Mouse (Mus musculus) intestine, embryonic 15.5 days (tissue): ENCODE measurements around the gene Pdcl. TPM values are rescaled to one million over a fixed set of nuclear protein-coding genes. Genes with fewer than 3 reads are reported as not detected.

Experiments used
- ATAC-seq: fragments of 200-750 bp; cut with Nextera tagmentation; 2 replicates; pipeline ENCODE4 v1.8.0; 2017; ENCODE audit warnings: moderate TSS enrichment, moderate library complexity
- H3K27ac ChIP-seq: fragments of 300-500 bp; sonication (generic); 2 replicates; pipeline ENCODE4 v1.5.1; 2015; ENCODE audit warnings: mild to moderate bottlenecking, inconsistent platforms
- H3K27me3 ChIP-seq: fragments of 300-500 bp; sonication (generic); replicated peaks from 2 replicates; pipeline ENCODE4 v1.6.1; 2015; ENCODE audit warnings: inconsistent platforms
- H3K36me3 ChIP-seq: fragments of 300-500 bp; sonication (generic); 2 replicates; pipeline ENCODE4 v1.6.1; 2015; ENCODE audit warnings: inconsistent platforms
- H3K4me1 ChIP-seq: fragments of 300-500 bp; sonication (generic); replicated peaks from 2 replicates; pipeline ENCODE4 v1.6.1; 2015; ENCODE audit warnings: inconsistent platforms
- H3K4me2 ChIP-seq: fragments of 300-500 bp; sonication (generic); replicated peaks from 2 replicates; pipeline ENCODE4 v1.6.1; 2015; ENCODE audit warnings: mild to moderate bottlenecking, inconsistent platforms
- H3K4me3 ChIP-seq: fragments of 300-500 bp; sonication (generic); replicated peaks from 2 replicates; pipeline ENCODE4 v1.5.1; 2015; ENCODE audit warnings: inconsistent platforms
- H3K9ac ChIP-seq: fragments of 300-500 bp; sonication (generic); 2 replicates; pipeline ENCODE4 v1.6.1; 2015; ENCODE audit warnings: inconsistent platforms
- H3K9me3 ChIP-seq: fragments of 300-500 bp; sonication (generic); 2 replicates; pipeline ENCODE4 v1.6.1; 2016; ENCODE audit warnings: inconsistent platforms
- WGBS: fragments of 180-500 bp; shearing (Covaris S2); methylation state at CpG from one replicate; pipeline ENCODE4 v1.1.7; 2015; 5-methylcytosine and 5-hydroxymethylcytosine counted together
- polyA plus RNA-seq: library from polyadenylated mRNA; unstranded; fragments of >200 nt; fragmentation: Nextera tagmentation; extraction: Ambion mirVana; gene quantifications from 2 replicates; pipeline ENCODE4 v1.2.1, GENCODE M21; 2015

The Pdcl gene
- polyA plus RNA-seq: 31.8 and 36.8 TPM in 2 replicates

DNA sequence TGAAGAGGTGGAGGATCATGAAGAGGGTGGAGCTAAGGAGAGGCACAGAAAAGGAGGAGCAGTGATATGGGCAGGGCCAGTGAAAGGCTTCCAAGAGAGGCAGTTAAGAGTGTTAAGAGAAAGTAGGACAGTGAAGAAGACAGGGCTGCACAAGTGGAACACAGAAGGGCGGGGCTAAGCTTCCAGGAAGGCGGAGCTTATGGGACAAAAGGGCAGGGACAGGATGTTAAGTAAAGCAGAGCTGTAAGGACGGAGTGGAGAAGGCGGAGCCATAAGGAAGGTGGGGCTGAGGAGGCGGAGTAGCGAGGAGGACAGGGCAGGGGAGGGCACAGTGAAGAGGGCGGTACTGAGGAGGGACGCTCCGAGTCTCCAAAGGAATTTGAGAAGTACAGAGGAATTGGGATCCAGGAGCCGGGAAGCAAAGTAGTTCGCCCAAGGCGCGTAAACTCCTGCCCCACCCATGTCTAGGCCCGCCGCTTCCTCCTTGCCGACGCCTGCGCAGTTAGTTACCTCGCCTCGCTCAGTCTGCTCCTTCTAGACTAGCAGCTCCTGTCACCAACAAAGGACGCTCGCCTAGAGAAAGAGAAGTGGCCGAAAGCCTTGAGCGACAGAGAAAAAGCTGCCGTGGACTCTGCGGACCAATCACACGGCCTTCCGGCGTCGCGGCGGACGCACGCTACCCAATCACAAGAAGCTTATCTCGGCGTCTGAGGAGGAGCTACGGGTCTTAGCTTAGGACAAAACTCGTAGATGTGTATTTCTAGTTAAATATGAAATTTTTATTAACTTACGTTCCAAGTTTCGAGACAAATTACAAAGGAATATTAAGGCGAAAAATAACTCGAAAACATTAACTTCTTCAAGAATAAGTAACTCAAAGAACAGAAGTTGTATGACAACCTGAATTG lies at the start of gene Pdcl:
Pdcl (minus strand) TSS at position 700 of the 908 bp plus-strand sequence.
- Histone ChIP-seq H3K9me3 (no peaks in the 10 kb centered on the region), H3K27ac (peak within 1 kb of the TSS; percentile 99), H3K4me2 (peak within 1 kb of the TSS; percentile 74), H3K4me3 (peak within 1 kb of the TSS; percentile 66), H3K36me3 (peaks cover 17% of the 10 kb centered on the region), H3K9ac (peak within 1 kb of the TSS; percentile 67), H3K4me1 (0 out of 2 replicates have a peak, but pooled peaks cover 2% of the 10 kb centered on the region), H3K27me3 (no peaks in the 10 kb centered on the region)
- ATAC-seq: peak; percentile 100
- WGBS: under 1% methylated on average over 42 of the region's 42 CpGs

DNA sequence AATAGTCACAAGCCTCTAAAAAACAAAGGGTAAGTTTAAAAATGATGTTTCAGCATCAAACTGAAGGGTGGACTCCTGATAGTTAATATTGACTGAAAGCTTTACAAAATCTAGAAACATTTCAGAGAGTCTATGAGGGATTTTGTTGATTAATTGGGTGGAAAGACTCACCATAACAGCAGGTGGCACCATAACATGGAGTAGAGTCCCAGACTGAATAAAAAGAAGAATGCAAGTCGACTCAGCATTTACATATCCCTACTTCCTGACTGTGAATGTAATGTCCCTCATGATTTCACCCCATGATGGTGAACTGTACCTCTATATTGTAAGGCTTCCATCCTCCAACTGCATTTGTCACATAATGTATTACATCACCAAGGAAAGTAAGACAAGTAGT lies 36.4 kb upstream of the Pdcl start:
- 65% methylated on average over 1 of the region's 1 CpGs for WGBS
- H3K27ac ChIP-seq: no peak overlapping the region
- H3K4me3 ChIP-seq: no peak overlapping the region
- H3K36me3 ChIP-seq: peaks cover 10% of the 10 kb centered on the region
- no peaks in the 10 kb centered on the region for H3K4me1 ChIP-seq
- no peak overlapping the region for H3K9ac ChIP-seq
- no peak overlapping the region for H3K4me2 ChIP-seq
- no peak for ATAC-seq
- no peaks in the 10 kb centered on the region for H3K27me3 ChIP-seq
- no peaks in the 10 kb centered on the region for H3K9me3 ChIP-seq

DNA sequence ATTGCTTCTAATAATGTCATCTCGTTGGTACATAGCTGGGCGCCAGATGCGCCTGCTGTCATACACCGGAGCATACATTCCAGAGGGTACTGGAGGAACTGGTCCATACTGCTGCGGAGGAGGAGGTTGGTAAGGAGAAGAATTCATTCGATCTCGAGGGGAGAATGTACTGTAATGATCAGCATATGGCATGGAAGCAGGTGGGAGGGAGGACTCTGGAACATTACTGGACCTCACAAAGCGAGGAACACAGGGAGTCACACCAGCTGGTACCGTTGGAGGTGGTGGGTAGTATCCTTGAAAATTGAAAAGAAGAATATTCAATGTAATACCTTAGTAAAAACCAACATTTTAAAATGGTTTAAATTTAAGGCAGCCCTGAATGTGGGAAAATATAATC lies 23.8 kb upstream of the Pdcl start:
- Histone ChIP-seq H3K36me3 (peaks cover 9% of the 10 kb centered on the region; the same call in 1 of the 2 replicates), H3K9ac (no peak overlapping the region), H3K27me3 (no peaks in the 10 kb centered on the region), H3K9me3 (no peaks in the 10 kb centered on the region), H3K4me3 (no peak overlapping the region), H3K4me2 (no peak overlapping the region), H3K27ac (no peak overlapping the region), H3K4me1 (no peaks in the 10 kb centered on the region)
- ATAC-seq: no peak
- WGBS: 94% methylated on average over 9 of the region's 9 CpGs

DNA sequence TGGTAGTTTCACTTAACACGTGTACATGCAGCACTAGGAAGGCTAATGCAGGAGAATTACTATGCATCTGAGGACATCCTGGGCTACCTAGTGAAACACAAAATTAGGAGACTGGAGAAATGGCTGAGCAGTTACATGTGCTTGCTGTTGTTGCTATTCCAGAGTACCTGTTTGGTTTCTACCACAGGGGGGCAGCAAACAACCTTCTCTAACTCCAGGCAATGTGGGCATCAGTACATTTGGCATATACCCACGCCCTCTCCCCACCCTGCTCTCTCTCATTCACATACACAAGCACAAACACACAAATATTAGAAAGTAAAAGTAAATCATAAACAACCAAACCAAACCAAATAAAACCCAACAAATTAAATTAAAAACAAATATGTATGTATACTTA lies 21.1 kb upstream of the Pdcl start:
- H3K36me3 ChIP-seq: peaks cover 11% of the 10 kb centered on the region; the same call in 1 of the 2 replicates
- 57% methylated on average over 2 of the region's 2 CpGs for WGBS
- H3K27me3 ChIP-seq: no peaks in the 10 kb centered on the region
- ATAC-seq: peak; percentile 23; the same call in 1 of the 2 replicates
- no peak overlapping the region for H3K4me2 ChIP-seq
- no peaks in the 10 kb centered on the region for H3K4me1 ChIP-seq
- H3K9ac ChIP-seq: no peak overlapping the region
- H3K27ac ChIP-seq: no peak overlapping the region
- H3K9me3 ChIP-seq: no peaks in the 10 kb centered on the region
- H3K4me3 ChIP-seq: no peak overlapping the region

DNA sequence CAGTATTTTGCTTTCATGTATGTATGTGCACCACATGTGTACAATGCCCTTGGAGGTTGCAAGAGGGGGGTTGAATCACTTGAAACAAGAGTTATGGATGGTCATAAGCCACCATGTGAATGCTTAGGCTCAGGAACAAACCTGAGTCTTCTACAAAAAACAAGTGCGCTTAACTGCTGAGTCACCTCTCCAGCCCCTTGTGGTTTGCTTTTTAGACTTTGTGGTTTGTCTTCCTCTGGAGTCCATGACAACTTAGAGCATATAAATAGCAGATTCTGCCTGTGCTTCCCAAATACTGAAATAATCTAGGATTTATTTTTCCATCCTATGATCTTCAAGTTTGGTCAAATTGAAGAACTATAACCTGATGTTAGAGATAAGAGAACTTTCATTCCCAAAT lies 16.9 kb upstream of the Pdcl start:
- 95% methylated on average over 1 of the region's 1 CpGs for WGBS
- Histone ChIP-seq H3K36me3 (peaks cover 4% of the 10 kb centered on the region; the same call in 1 of the 2 replicates), H3K4me2 (no peak overlapping the region), H3K9me3 (no peaks in the 10 kb centered on the region), H3K9ac (no peak overlapping the region), H3K27ac (no peak overlapping the region), H3K4me3 (no peak overlapping the region), H3K4me1 (no peaks in the 10 kb centered on the region), H3K27me3 (no peaks in the 10 kb centered on the region)
- no peak for ATAC-seq

DNA sequence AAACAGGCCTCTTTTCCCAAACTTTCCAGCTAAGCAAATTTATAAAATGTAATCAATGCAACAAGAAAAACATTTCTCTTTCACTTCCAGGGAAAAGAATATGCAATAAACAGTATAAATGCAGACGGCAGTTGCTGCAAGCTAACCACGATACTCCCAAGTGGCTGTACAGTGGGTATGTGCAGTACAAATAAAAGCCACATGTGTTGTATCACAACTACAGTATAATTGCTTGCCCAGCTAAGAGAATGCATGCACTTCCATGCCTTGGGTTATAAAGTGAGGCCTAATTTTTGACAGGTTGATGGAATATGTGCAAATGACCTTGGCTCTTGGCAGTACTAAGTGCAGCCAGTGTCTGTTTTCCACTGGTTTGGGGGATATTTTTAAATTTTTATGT lies 11.5 kb upstream of the Pdcl start:
- H3K4me3 ChIP-seq: no peak overlapping the region
- WGBS: 94% methylated on average over 2 of the region's 2 CpGs
- H3K9me3 ChIP-seq: no peaks in the 10 kb centered on the region
- H3K4me1 ChIP-seq: no peaks in the 10 kb centered on the region
- no peak overlapping the region for H3K27ac ChIP-seq
- no peak for ATAC-seq
- H3K36me3 ChIP-seq: no peaks in the 10 kb centered on the region
- H3K9ac ChIP-seq: no peak overlapping the region
- H3K4me2 ChIP-seq: no peak overlapping the region
- no peaks in the 10 kb centered on the region for H3K27me3 ChIP-seq

DNA sequence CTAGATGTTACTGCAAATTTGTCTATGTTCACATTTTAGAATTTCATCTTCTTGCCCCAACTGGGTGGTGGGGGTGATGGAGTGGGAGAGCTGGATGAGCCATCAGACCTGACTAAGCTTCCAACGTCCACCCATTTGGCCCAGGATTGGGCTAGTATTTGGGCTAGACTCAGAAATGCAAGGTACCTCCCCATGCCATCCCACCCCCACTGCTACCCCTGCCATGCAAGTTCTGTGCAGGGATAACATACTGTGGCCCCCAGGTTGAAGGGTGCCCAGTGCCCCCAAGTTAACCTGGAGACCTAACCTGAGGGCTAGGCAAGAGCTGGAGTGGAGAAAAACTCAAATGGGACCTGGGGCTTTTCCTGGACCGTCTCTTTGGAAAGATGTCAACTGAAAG lies 776 bp upstream of the Pdcl start:
- ATAC-seq: no peak
- no peaks in the 10 kb centered on the region for H3K27me3 ChIP-seq
- WGBS: 79% methylated on average over 2 of the region's 2 CpGs

DNA sequence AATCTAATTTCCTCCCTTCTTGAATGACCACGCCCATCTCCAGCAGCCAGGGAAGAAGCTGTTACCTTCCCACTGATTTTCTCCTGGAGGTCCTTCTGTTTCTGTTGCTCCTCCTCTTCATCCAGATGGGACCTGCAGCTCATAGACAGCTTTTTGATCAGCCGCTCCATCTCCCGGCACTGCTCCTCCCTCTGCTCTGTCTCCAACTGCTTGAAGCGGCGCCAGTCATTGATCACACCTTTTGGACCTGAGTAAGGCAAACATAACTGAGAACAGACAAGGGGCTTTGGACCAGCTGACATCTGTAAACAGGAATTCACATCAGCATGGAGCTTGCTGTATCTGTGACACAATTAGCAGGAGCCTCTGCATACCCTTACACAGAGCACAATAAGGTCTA lies 3.6 kb downstream of the Pdcl start:
- no peak overlapping the region for H3K4me3 ChIP-seq
- H3K4me2 ChIP-seq: no peak overlapping the region
- no peak overlapping the region for H3K27ac ChIP-seq
- peaks cover 35% of the 10 kb centered on the region for H3K36me3 ChIP-seq
- H3K9ac ChIP-seq: no peak overlapping the region
- H3K27me3 ChIP-seq: no peaks in the 10 kb centered on the region
- H3K9me3 ChIP-seq: no peaks in the 10 kb centered on the region
- 91% methylated on average over 5 of the region's 5 CpGs for WGBS
- 0 out of 2 replicates have a peak, but pooled peaks cover 2% of the 10 kb centered on the region for H3K4me1 ChIP-seq
- no peak for ATAC-seq

More for the DNA sequence above, 776 bp upstream of the Pdcl start:
- Histone ChIP-seq H3K4me3 (no peak overlapping the region), H3K9ac (no peak overlapping the region), H3K27ac (no peak overlapping the region), H3K4me2 (no peak overlapping the region), H3K9me3 (no peaks in the 10 kb centered on the region), H3K4me1 (0 out of 2 replicates have a peak, but pooled peaks cover 2% of the 10 kb centered on the region), H3K36me3 (peaks cover 12% of the 10 kb centered on the region; the same call in 1 of the 2 replicates)

DNA sequence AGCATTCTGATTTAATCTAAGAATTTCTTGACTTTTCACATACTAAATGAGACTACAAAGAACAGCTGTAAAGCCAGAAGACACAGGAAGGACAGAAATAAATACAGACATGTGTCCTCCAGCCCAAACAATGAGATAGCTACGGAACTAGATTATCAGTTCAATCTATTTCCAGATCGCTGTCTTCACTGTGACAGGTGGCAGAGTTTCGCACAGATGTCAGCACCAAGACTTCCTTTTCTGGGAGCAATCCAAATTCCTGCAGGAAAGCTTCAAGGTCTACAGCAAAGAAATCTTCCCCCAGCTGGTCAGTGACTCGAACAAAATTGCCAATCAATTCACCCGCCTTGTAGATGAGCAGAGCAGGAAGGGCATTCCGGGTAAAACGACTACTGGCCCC lies 7.5 kb downstream of the Pdcl start:
- H3K9ac ChIP-seq: no peak overlapping the region
- H3K27ac ChIP-seq: no peak overlapping the region
- 84% methylated on average over 7 of the region's 7 CpGs for WGBS
- H3K4me3 ChIP-seq: no peak overlapping the region
- no peaks in the 10 kb centered on the region for H3K27me3 ChIP-seq
- no peaks in the 10 kb centered on the region for H3K9me3 ChIP-seq
- no peak for ATAC-seq
- no peak overlapping the region for H3K4me2 ChIP-seq
- H3K4me1 ChIP-seq: no peaks in the 10 kb centered on the region
- peaks cover 30% of the 10 kb centered on the region for H3K36me3 ChIP-seq

DNA sequence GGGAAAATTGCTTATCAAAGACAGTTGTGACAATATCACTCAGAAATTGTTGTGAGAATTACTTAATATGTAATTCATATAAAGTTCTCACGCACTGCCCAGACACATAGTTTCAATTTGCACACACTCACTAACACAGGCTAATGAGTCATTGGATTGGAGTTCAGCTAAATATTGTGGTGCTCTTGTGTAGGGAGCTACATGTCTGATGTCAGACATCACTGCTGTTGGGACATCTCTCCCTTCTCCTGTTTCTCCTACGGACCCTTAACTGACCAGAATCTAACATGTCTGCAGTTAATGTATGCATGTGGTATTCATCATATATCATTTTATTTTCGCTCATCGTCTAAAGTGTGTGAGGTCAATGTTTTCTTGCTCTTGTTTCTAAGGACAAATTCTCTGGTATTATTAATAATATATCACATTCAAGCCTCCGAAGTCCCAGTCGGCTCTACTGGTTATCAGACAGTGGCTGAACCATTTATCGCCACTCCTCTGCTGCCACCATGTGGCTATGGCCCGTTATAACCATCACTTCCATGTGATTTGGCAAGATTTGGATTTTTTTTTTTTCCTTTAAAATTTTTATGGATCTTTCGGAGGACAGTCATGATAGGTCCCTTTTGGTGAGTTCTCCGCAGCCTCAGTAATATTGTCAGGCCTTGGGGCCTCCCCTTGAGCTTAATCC lies 20.5 kb downstream of the Pdcl start:
- 58% methylated on average over 10 of the region's 10 CpGs for WGBS
- Histone ChIP-seq H3K4me3 (no peak overlapping the region), H3K9ac (no peak overlapping the region), H3K36me3 (no peaks in the 10 kb centered on the region), H3K4me1 (no peaks in the 10 kb centered on the region), H3K27me3 (no peaks in the 10 kb centered on the region), H3K27ac (no peak overlapping the region), H3K4me2 (no peak overlapping the region), H3K9me3 (no peaks in the 10 kb centered on the region)
- no peak for ATAC-seq

DNA sequence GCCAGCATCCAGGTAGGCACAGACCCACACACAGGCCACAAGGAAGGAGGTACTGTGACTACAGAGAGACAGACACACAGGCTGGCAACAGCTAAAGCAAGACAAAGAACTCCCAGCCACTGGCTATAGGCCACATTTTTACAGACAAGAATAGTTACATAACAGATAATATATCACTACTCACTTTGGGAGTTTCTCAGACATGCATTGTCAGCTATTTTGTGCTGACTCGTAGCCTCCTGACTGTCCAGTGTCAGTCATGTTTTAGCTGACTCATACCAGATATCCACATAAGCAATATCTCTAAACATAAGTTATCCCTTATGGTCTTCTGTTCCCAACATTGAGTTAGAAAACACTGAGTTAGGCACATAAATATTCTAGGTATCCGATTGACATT lies 25.8 kb downstream of the Pdcl start:
- no peak overlapping the region for H3K9ac ChIP-seq
- no peaks in the 10 kb centered on the region for H3K27me3 ChIP-seq
- no peak overlapping the region for H3K27ac ChIP-seq
- H3K4me2 ChIP-seq: no peak overlapping the region
- no peak overlapping the region for H3K4me3 ChIP-seq
- no peaks in the 10 kb centered on the region for H3K36me3 ChIP-seq
- ATAC-seq: no peak
- no peaks in the 10 kb centered on the region for H3K9me3 ChIP-seq
- no peaks in the 10 kb centered on the region for H3K4me1 ChIP-seq
- 71% methylated on average over 2 of the region's 2 CpGs for WGBS

DNA sequence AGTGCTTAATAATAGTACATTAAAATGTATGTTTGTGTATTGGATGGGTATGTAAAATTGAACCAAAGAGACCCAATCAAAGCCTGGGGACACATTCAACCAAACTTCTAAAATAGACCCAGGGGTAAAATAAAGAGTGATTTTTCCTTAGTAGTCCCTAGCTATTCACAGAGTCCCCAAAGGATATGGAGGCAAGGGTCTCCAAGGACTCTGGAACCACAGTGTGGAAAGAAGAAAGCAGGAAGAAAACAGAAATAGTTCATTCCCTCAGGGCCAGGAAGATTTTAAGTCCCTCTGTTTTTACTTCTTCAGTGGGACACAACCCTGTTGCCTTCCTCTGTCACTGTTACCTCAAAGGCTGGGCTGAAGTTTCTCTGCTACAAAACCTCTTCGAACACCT lies 32.9 kb downstream of the Pdcl start, which contains the start of gene Olfr368:
Olfr368 (plus strand) TSS at position 301 of the 400 bp plus-strand sequence.
- H3K9ac ChIP-seq: no peak within 1 kb of the TSS
- H3K27ac ChIP-seq: no peak within 1 kb of the TSS
- no peaks in the 10 kb centered on the region for H3K36me3 ChIP-seq
- no peak for ATAC-seq
- H3K4me2 ChIP-seq: no peak within 1 kb of the TSS
- H3K9me3 ChIP-seq: no peaks in the 10 kb centered on the region
- H3K27me3 ChIP-seq: no peaks in the 10 kb centered on the region
- 74% methylated on average over 1 of the region's 1 CpGs for WGBS
- H3K4me3 ChIP-seq: no peak within 1 kb of the TSS
- H3K4me1 ChIP-seq: no peaks in the 10 kb centered on the region
